Mouse (Mus musculus): ENCODE results near the gene Nrn1. TPM values are rescaled to one million over a fixed set of nuclear protein-coding genes. Genes with fewer than 3 reads are reported as not detected.

The Nrn1 gene
- polyA plus RNA-seq, 1 experiment from 2014 or later: 77.0 TPM

GRCm38 (mm10) chr13:36733566-36733965 lies 1.4 kb downstream of the Nrn1 start:
- ATAC-seq: no peak
- Histone ChIP-seq H3K27me3 (ENCODE audit: control insufficient read depth, insufficient read depth, low read depth, low read length) (peaks cover 1% of the 10 kb centered on the region), H3K4me2 (ENCODE audit: low read length) (peak overlapping the region; percentile 75; the same call in 1 of the 2 replicates), H3K9ac (ENCODE audit: low read depth, low read length) (peak overlapping the region; percentile 73), H3K4me1 (ENCODE audit: control insufficient read depth, insufficient read depth, low read length) (no peaks in the 10 kb centered on the region; the same call in 1 of the 2 replicates), H3K4me3 (ENCODE audit: low read depth, low read length) (peak overlapping the region; percentile 60), H3K9me3 (replicated peaks; ENCODE audit: control insufficient read depth, low read length, poor library complexity, severe bottlenecking) (no peaks in the 10 kb centered on the region), H3K36me3 (ENCODE audit: control insufficient read depth, insufficient read depth, low read length) (no peaks in the 10 kb centered on the region), H3K27ac (ENCODE audit: low read length) (peak overlapping the region; percentile 96)
- WGBS: under 1% methylated on average over 10 of the region's 10 CpGs

- H3K4me3 ChIP-seq (ENCODE audit: low read depth, low read length): peak overlapping the region; percentile 60
- peak overlapping the region; percentile 75 for H3K4me2 ChIP-seq (ENCODE audit: low read length)
- WGBS: 5% methylated on average over 6 of the region's 6 CpGs
- H3K36me3 ChIP-seq (ENCODE audit: control insufficient read depth, insufficient read depth, low read length): no peaks in the 10 kb centered on the region
- H3K27me3 ChIP-seq (ENCODE audit: control insufficient read depth, insufficient read depth, low read depth, low read length): peaks cover 5% of the 10 kb centered on the region
- no peak for ATAC-seq
- peak overlapping the region; percentile 96 for H3K27ac ChIP-seq (ENCODE audit: low read length)
- peaks cover 3% of the 10 kb centered on the region; the same call in 1 of the 2 replicates for H3K4me1 ChIP-seq (ENCODE audit: control insufficient read depth, insufficient read depth, low read length)
- peak overlapping the region; percentile 76 for H3K9ac ChIP-seq (ENCODE audit: low read depth, low read length)
- H3K9me3 ChIP-seq (replicated peaks; ENCODE audit: control insufficient read depth, low read length, poor library complexity, severe bottlenecking): no peaks in the 10 kb centered on the region
These were observed 1.9 kb downstream of the Nrn1 start for GRCm38 (mm10) chr13:36732891-36733490.

- H3K27ac ChIP-seq (ENCODE audit: low read length): peak overlapping the region; percentile 96
- WGBS: under 1% methylated on average over 23 of the region's 23 CpGs
- peaks cover 5% of the 10 kb centered on the region for H3K27me3 ChIP-seq (ENCODE audit: control insufficient read depth, insufficient read depth, low read depth, low read length)
- ATAC-seq: no peak
- H3K9ac ChIP-seq (ENCODE audit: low read depth, low read length): peak overlapping the region; percentile 76
- peak overlapping the region; percentile 58 for H3K4me2 ChIP-seq (ENCODE audit: low read length)
- peak overlapping the region; percentile 60 for H3K4me3 ChIP-seq (ENCODE audit: low read depth, low read length)
- H3K36me3 ChIP-seq (ENCODE audit: control insufficient read depth, insufficient read depth, low read length): no peaks in the 10 kb centered on the region
- H3K9me3 ChIP-seq (replicated peaks; ENCODE audit: control insufficient read depth, low read length, poor library complexity, severe bottlenecking): no peaks in the 10 kb centered on the region
- peaks cover 3% of the 10 kb centered on the region; the same call in 1 of the 2 replicates for H3K4me1 ChIP-seq (ENCODE audit: control insufficient read depth, insufficient read depth, low read length)
These were observed 2.9 kb downstream of the Nrn1 start for GRCm38 (mm10) chr13:36731931-36732461.

GRCm38 (mm10) chr13:36731016-36731930 lies 3.7 kb downstream of the Nrn1 start:
- no peak for ATAC-seq
- H3K36me3 ChIP-seq (ENCODE audit: control insufficient read depth, insufficient read depth, low read length): no peaks in the 10 kb centered on the region
- peak overlapping the region; percentile 60 for H3K4me3 ChIP-seq (ENCODE audit: low read depth, low read length)
- no peaks in the 10 kb centered on the region for H3K9me3 ChIP-seq (replicated peaks; ENCODE audit: control insufficient read depth, low read length, poor library complexity, severe bottlenecking)
- H3K27me3 ChIP-seq (ENCODE audit: control insufficient read depth, insufficient read depth, low read depth, low read length): peaks cover 5% of the 10 kb centered on the region; the same call in 1 of the 2 replicates
- H3K4me1 ChIP-seq (ENCODE audit: control insufficient read depth, insufficient read depth, low read length): peaks cover 3% of the 10 kb centered on the region; the same call in 1 of the 2 replicates
- WGBS: under 1% methylated on average over 34 of the region's 34 CpGs
- H3K9ac ChIP-seq (ENCODE audit: low read depth, low read length): peak overlapping the region; percentile 76
- H3K4me2 ChIP-seq (ENCODE audit: low read length): peak overlapping the region; percentile 58
- peak overlapping the region; percentile 96 for H3K27ac ChIP-seq (ENCODE audit: low read length)

- Histone ChIP-seq H3K36me3 (ENCODE audit: control insufficient read depth, insufficient read depth, low read length) (no peaks in the 10 kb centered on the region), H3K27me3 (ENCODE audit: control insufficient read depth, insufficient read depth, low read depth, low read length) (peaks cover 5% of the 10 kb centered on the region; the same call in 1 of the 2 replicates), H3K9ac (ENCODE audit: low read depth, low read length) (peak overlapping the region; percentile 70), H3K4me2 (ENCODE audit: low read length) (peak overlapping the region; percentile 58), H3K9me3 (replicated peaks; ENCODE audit: control insufficient read depth, low read length, poor library complexity, severe bottlenecking) (no peaks in the 10 kb centered on the region), H3K4me3 (ENCODE audit: low read depth, low read length) (peak overlapping the region; percentile 60), H3K27ac (ENCODE audit: low read length) (peak overlapping the region; percentile 96), H3K4me1 (ENCODE audit: control insufficient read depth, insufficient read depth, low read length) (peaks cover 6% of the 10 kb centered on the region; the same call in 1 of the 2 replicates)
- WGBS: 6% methylated on average over 14 of the region's 14 CpGs
- no peak for ATAC-seq
These were observed 4.6 kb downstream of the Nrn1 start for GRCm38 (mm10) chr13:36730341-36730761.

GRCm38 (mm10) chr13:36729731-36730340 lies 5.1 kb downstream of the Nrn1 start:
- Histone ChIP-seq H3K9ac (ENCODE audit: low read depth, low read length) (peak overlapping the region; percentile 70), H3K27me3 (ENCODE audit: control insufficient read depth, insufficient read depth, low read depth, low read length) (peaks cover 5% of the 10 kb centered on the region; the same call in 1 of the 2 replicates), H3K27ac (ENCODE audit: low read length) (peak overlapping the region; percentile 96), H3K4me2 (ENCODE audit: low read length) (peak overlapping the region; percentile 58), H3K4me3 (ENCODE audit: low read depth, low read length) (peak overlapping the region; percentile 60), H3K4me1 (ENCODE audit: control insufficient read depth, insufficient read depth, low read length) (peaks cover 11% of the 10 kb centered on the region), H3K9me3 (replicated peaks; ENCODE audit: control insufficient read depth, low read length, poor library complexity, severe bottlenecking) (no peaks in the 10 kb centered on the region), H3K36me3 (ENCODE audit: control insufficient read depth, insufficient read depth, low read length) (no peaks in the 10 kb centered on the region)
- no peak for ATAC-seq
- WGBS: 3% methylated on average over 13 of the region's 13 CpGs

GRCm38 (mm10) chr13:36728509-36728908 lies 6.4 kb downstream of the Nrn1 start:
- Histone ChIP-seq H3K4me2 (ENCODE audit: low read length) (peak overlapping the region; percentile 58), H3K4me1 (ENCODE audit: control insufficient read depth, insufficient read depth, low read length) (peaks cover 19% of the 10 kb centered on the region), H3K27ac (ENCODE audit: low read length) (peak overlapping the region; percentile 96), H3K36me3 (ENCODE audit: control insufficient read depth, insufficient read depth, low read length) (no peaks in the 10 kb centered on the region), H3K27me3 (ENCODE audit: control insufficient read depth, insufficient read depth, low read depth, low read length) (peaks cover 5% of the 10 kb centered on the region; the same call in 1 of the 2 replicates), H3K4me3 (ENCODE audit: low read depth, low read length) (peak overlapping the region; percentile 60), H3K9ac (ENCODE audit: low read depth, low read length) (peak overlapping the region; percentile 1; the same call in 1 of the 2 replicates), H3K9me3 (replicated peaks; ENCODE audit: control insufficient read depth, low read length, poor library complexity, severe bottlenecking) (no peaks in the 10 kb centered on the region)
- WGBS: 8% methylated on average over 5 of the region's 5 CpGs
- ATAC-seq: no peak

- no peak for ATAC-seq
- Histone ChIP-seq H3K9ac (ENCODE audit: low read depth, low read length) (peak overlapping the region; percentile 74), H3K4me2 (ENCODE audit: low read length) (peak overlapping the region; percentile 58), H3K27ac (ENCODE audit: low read length) (peak overlapping the region; percentile 96), H3K9me3 (replicated peaks; ENCODE audit: control insufficient read depth, low read length, poor library complexity, severe bottlenecking) (no peaks in the 10 kb centered on the region), H3K4me3 (ENCODE audit: low read depth, low read length) (peak overlapping the region; percentile 60), H3K4me1 (ENCODE audit: control insufficient read depth, insufficient read depth, low read length) (peaks cover 19% of the 10 kb centered on the region), H3K27me3 (ENCODE audit: control insufficient read depth, insufficient read depth, low read depth, low read length) (peaks cover 5% of the 10 kb centered on the region; the same call in 1 of the 2 replicates), H3K36me3 (ENCODE audit: control insufficient read depth, insufficient read depth, low read length) (no peaks in the 10 kb centered on the region)
- WGBS: 2% methylated on average over 22 of the region's 23 CpGs
These were observed 7.0 kb downstream of the Nrn1 start for GRCm38 (mm10) chr13:36727779-36728470.

All from midbrain, embryonic 16.5 days (tissue).